ENCODE assay signal across 25 mouse cellular contexts in the genomic region with DNA sequence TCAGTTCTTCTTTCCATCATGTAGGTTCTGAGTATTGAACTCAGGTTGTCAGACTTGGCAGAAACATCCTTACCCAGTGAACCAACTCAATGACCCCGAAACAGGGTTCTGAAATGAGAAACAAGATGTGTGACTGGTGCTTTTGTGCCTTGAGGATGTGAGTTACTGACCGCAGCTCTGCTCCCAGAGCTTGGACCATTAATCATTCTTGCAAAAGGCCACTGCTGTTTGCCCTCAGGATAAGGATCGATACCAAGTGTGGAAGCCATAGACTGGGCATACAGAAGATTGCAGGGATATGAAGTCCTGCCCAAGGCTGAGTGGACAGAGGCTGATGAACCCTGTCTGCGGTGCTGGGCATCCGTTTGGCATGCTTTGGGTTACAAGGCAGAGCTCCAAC. TPM values are rescaled to one million over a fixed set of nuclear protein-coding genes. Genes with fewer than 3 reads are reported as not detected.
"Had no signal": no experiment of that assay in that cellular context is flagged by ENCODE, and none has a peak within 500 bp of the region (broad histone marks: within the 10 kb centered on the region; RNA-seq: fewer than 3 reads in every experiment).

No protein-coding gene starts in this region.

- H3K27me3 ChIP-seq: heart, embryonic 12.5 days; hindbrain, embryonic 12.5 days; intestine, embryonic 15.5 days had no signal

- H3K9me3 ChIP-seq: heart, embryonic 10.5 days; heart, embryonic 12.5 days; hindbrain, embryonic 10.5 days; hindbrain, embryonic 12.5 days; intestine, embryonic 15.5 days; limb, embryonic 10.5 days; limb, embryonic 12.5 days; liver, embryonic 13.5 days had no signal

- H3K9ac ChIP-seq: heart, embryonic 12.5 days; hindbrain, embryonic 12.5 days; hindbrain, embryonic 14.5 days; intestine, embryonic 15.5 days; limb, embryonic 12.5 days; liver, embryonic 13.5 days had no signal

- H3K27ac ChIP-seq: gastrocnemius, adult 2 months; heart, embryonic 10.5 days; hindbrain, embryonic 10.5 days; hindbrain, embryonic 12.5 days; hindbrain, embryonic 14.5 days; intestine, embryonic 15.5 days; limb, embryonic 10.5 days; limb, embryonic 12.5 days; liver, embryonic 13.5 days had no signal

- H3K36me3 ChIP-seq: heart, embryonic 10.5 days; heart, embryonic 12.5 days; hindbrain, embryonic 10.5 days; hindbrain, embryonic 12.5 days; intestine, embryonic 15.5 days; limb, embryonic 10.5 days; limb, embryonic 12.5 days; liver, embryonic 13.5 days had no signal

- ATAC-seq: hindbrain, embryonic 16.5 days; inflammation-experienced regulatory T-cells, adult 6 months; intestine, embryonic 15.5 days; intestine, postnatal 0 days had no signal

- H3K4me1 ChIP-seq: liver, embryonic 13.5 days had no signal

- H3K4me3 ChIP-seq: gastrocnemius, adult 2 months; heart, embryonic 10.5 days; heart, embryonic 12.5 days; hindbrain, embryonic 10.5 days; hindbrain, embryonic 12.5 days; intestine, embryonic 15.5 days; limb, embryonic 10.5 days; limb, embryonic 12.5 days; liver, embryonic 13.5 days had no signal

- H3K4me2 ChIP-seq: heart, embryonic 12.5 days; hindbrain, embryonic 12.5 days; hindbrain, embryonic 14.5 days; intestine, embryonic 15.5 days; limb, embryonic 12.5 days; liver, embryonic 11.5 days; liver, embryonic 13.5 days had no signal

- DNase-seq: gastrocnemius, adult 2 months; gastrocnemius, postnatal 10 days; gastrocnemius, postnatal 25 days; heart, postnatal 10 days; heart, postnatal 4 days; kidney, adult 18-20 months; kidney, adult 8-10 months; kidney, postnatal 10 days; kidney, postnatal 25 days; kidney, postnatal 4 days; liver; liver, embryonic 13.5 days had no signal

RNA-seq across cellular contexts. Expression of a gene that starts 23.2 kb away (rescaled TPM):
- total RNA-seq: granulocyte monocyte progenitor cell, adult 5-6 weeks had no signal
- polyA plus RNA-seq: inflammation-experienced regulatory T-cells, adult 6 months had no signal
